Mouse (Mus musculus): Measurements from ENCODE around the gene Olfr780. TPM values are rescaled to one million over a fixed set of nuclear protein-coding genes. Genes with fewer than 3 reads are reported as not detected.

The Olfr780 gene
- polyA plus RNA-seq, 1 experiment from 2014 or later, result not detected

Other genes starting within 250 kb of the Olfr780 start
- gene Olfr766-ps1, start 249.1 kb upstream of the Olfr780 start, polyA plus RNA-seq (2015; fragmentation: Nextera tagmentation; extraction: Ambion mirVana), result not detected in 2 replicates
- gene Olfr767, start 235.2 kb upstream of the Olfr780 start, polyA plus RNA-seq (2015; fragmentation: Nextera tagmentation; extraction: Ambion mirVana), result not detected in 2 replicates
- not detected in 2 replicates for gene Olfr768, start 218.7 kb upstream of the Olfr780 start, polyA plus RNA-seq (2015; fragmentation: Nextera tagmentation; extraction: Ambion mirVana)
- not detected in 2 replicates for gene Olfr769, start 200.3 kb upstream of the Olfr780 start, polyA plus RNA-seq (2015; fragmentation: Nextera tagmentation; extraction: Ambion mirVana)
- gene Olfr770, start 179.1 kb upstream of the Olfr780 start, polyA plus RNA-seq (2015; fragmentation: Nextera tagmentation; extraction: Ambion mirVana), result not detected in 2 replicates
- gene Olfr771, start 153.4 kb upstream of the Olfr780 start, polyA plus RNA-seq (2015; fragmentation: Nextera tagmentation; extraction: Ambion mirVana), result not detected in 2 replicates
- not detected in 2 replicates for gene Olfr772, start 140.2 kb upstream of the Olfr780 start, polyA plus RNA-seq (2015; fragmentation: Nextera tagmentation; extraction: Ambion mirVana)
- not detected in 2 replicates for gene Olfr773, start 130.7 kb upstream of the Olfr780 start, polyA plus RNA-seq (2015; fragmentation: Nextera tagmentation; extraction: Ambion mirVana)
- gene Olfr774, start 81.9 kb upstream of the Olfr780 start, polyA plus RNA-seq (2015; fragmentation: Nextera tagmentation; extraction: Ambion mirVana), result not detected in 2 replicates
- not detected in 2 replicates for gene Olfr775, start 69.7 kb upstream of the Olfr780 start, polyA plus RNA-seq (2015; fragmentation: Nextera tagmentation; extraction: Ambion mirVana)
- gene Olfr776, start 59.0 kb upstream of the Olfr780 start, polyA plus RNA-seq (2015; fragmentation: Nextera tagmentation; extraction: Ambion mirVana), result not detected in 2 replicates
- gene Olfr777, start 46.6 kb upstream of the Olfr780 start, polyA plus RNA-seq (2015; fragmentation: Nextera tagmentation; extraction: Ambion mirVana), result not detected in 2 replicates
- not detected in 2 replicates for gene Olfr781, start 10.7 kb downstream of the Olfr780 start, polyA plus RNA-seq (2015; fragmentation: Nextera tagmentation; extraction: Ambion mirVana)
- not detected in 2 replicates for gene Olfr782, start 30.7 kb downstream of the Olfr780 start, polyA plus RNA-seq (2015; fragmentation: Nextera tagmentation; extraction: Ambion mirVana)
- gene Olfr784, start 66.0 kb downstream of the Olfr780 start, polyA plus RNA-seq (2015; fragmentation: Nextera tagmentation; extraction: Ambion mirVana), result 0.05 and 0.06 TPM in 2 replicates
- gene Olfr785, start 87.3 kb downstream of the Olfr780 start, polyA plus RNA-seq (2015; fragmentation: Nextera tagmentation; extraction: Ambion mirVana), result not detected in 2 replicates
- not detected in 2 replicates for gene Olfr786, start 109.2 kb downstream of the Olfr780 start, polyA plus RNA-seq (2015; fragmentation: Nextera tagmentation; extraction: Ambion mirVana)
- not detected in 2 replicates for gene Olfr787, start 143.7 kb downstream of the Olfr780 start, polyA plus RNA-seq (2015; fragmentation: Nextera tagmentation; extraction: Ambion mirVana)
- not detected in 2 replicates for gene Olfr788, start 152.9 kb downstream of the Olfr780 start, polyA plus RNA-seq (2015; fragmentation: Nextera tagmentation; extraction: Ambion mirVana)
- gene Olfr789, start 166.6 kb downstream of the Olfr780 start, polyA plus RNA-seq (2015; fragmentation: Nextera tagmentation; extraction: Ambion mirVana), result not detected in 2 replicates
- gene Olfr790, start 180.4 kb downstream of the Olfr780 start, polyA plus RNA-seq (2015; fragmentation: Nextera tagmentation; extraction: Ambion mirVana), result not detected in 2 replicates
- not detected in 2 replicates for gene Olfr791, start 203.7 kb downstream of the Olfr780 start, polyA plus RNA-seq (2015; fragmentation: Nextera tagmentation; extraction: Ambion mirVana)
- gene Olfr792, start 221.0 kb downstream of the Olfr780 start, polyA plus RNA-seq (2015; fragmentation: Nextera tagmentation; extraction: Ambion mirVana), result not detected in 2 replicates
- gene Olfr794, start 249.5 kb downstream of the Olfr780 start, polyA plus RNA-seq (2015; fragmentation: Nextera tagmentation; extraction: Ambion mirVana), result not detected in 2 replicates